Mouse (Mus musculus) intestine, embryonic 16.5 days (tissue): ENCODE results near the gene Ankrd11. TPM values are rescaled to one million over a fixed set of nuclear protein-coding genes. Genes with fewer than 3 reads are reported as not detected.
A peak's percentile ranks its signal among the peaks of the same experiment; 100 is the strongest.

ENCODE experiments used
- ATAC-seq: fragments of 200-750 bp; cut with Nextera tagmentation; 2 replicates; pipeline ENCODE4 v1.8.0; 2017; ENCODE audit warnings: moderate TSS enrichment, moderate library complexity
- H3K27ac ChIP-seq: fragments of 300-500 bp; sonication (generic); 2 replicates; pipeline ENCODE4 v1.5.1; 2014; ENCODE audit warnings: mild to moderate bottlenecking, low read length
- H3K27me3 ChIP-seq: fragments of 300-500 bp; sonication (generic); replicated peaks from 2 replicates; pipeline ENCODE4 v1.6.1; 2014; ENCODE audit warnings: low read length, control low read depth, mixed read lengths; ENCODE audit not compliant: control insufficient read depth, insufficient read depth
- H3K36me3 ChIP-seq: fragments of 300-500 bp; sonication (generic); 2 replicates; pipeline ENCODE4 v1.6.1; 2014; ENCODE audit warnings: low read length, control low read depth; ENCODE audit not compliant: control insufficient read depth, insufficient read depth
- H3K4me1 ChIP-seq: fragments of 300-500 bp; sonication (generic); 2 replicates; pipeline ENCODE4 v1.6.1; 2014; ENCODE audit warnings: low read length, control low read depth, mixed read lengths; ENCODE audit not compliant: control insufficient read depth, insufficient read depth
- H3K4me2 ChIP-seq: fragments of 300-500 bp; sonication (generic); 2 replicates; pipeline ENCODE4 v1.6.1; 2014; ENCODE audit warnings: low read depth, low read length, control low read depth
- H3K4me3 ChIP-seq: fragments of 300-500 bp; sonication (generic); 2 replicates; pipeline ENCODE4 v1.5.1; 2014; ENCODE audit warnings: mild to moderate bottlenecking, low read length
- H3K9ac ChIP-seq: fragments of 300-500 bp; sonication (generic); 2 replicates; pipeline ENCODE4 v1.6.1; 2014; ENCODE audit warnings: low read depth, low read length
- H3K9me3 ChIP-seq: fragments of 300-500 bp; sonication (generic); 2 replicates; pipeline ENCODE4 v1.6.1; 2016; ENCODE audit warnings: low read length, control low read depth; ENCODE audit not compliant: control insufficient read depth
- WGBS: fragments of 180-500 bp; shearing (Covaris S2); extraction: QIAGEN DNeasy Blood & Tissue Kit; methylation state at CpG from one replicate; pipeline ENCODE4 v1.1.7; 2014; 5-methylcytosine and 5-hydroxymethylcytosine counted together
- polyA plus RNA-seq: library from polyadenylated mRNA; unstranded; fragments of >200 nt; fragmentation: Nextera tagmentation; extraction: Ambion mirVana; gene quantifications from 2 replicates; pipeline ENCODE4 v1.2.1, GENCODE M21; 2015

The Ankrd11 gene
- polyA plus RNA-seq, 1 experiment from 2014 or later = 19.5 TPM

- no peaks in the 10 kb centered on the region for H3K36me3 ChIP-seq
- no peaks in the 10 kb centered on the region for H3K9me3 ChIP-seq
- no peaks in the 10 kb centered on the region for H3K27me3 ChIP-seq
- WGBS = 69% methylated on average over 4 of the region's 4 CpGs
- peaks cover 24% of the 10 kb centered on the region for H3K4me1 ChIP-seq
- no peak overlapping the region for H3K9ac ChIP-seq
- ATAC-seq = no peak
- H3K4me3 ChIP-seq = no peak overlapping the region
- H3K27ac ChIP-seq = no peak overlapping the region
- no peak overlapping the region for H3K4me2 ChIP-seq
Measured at GRCm38 (mm10) chr8:122997963-122998362, 44.1 kb downstream of the Ankrd11 start.

GRCm38 (mm10) chr8:122993740-122994139, 48.3 kb downstream of the Ankrd11 start:
- Histone ChIP-seq H3K4me3 (no peak overlapping the region), H3K36me3 (no peaks in the 10 kb centered on the region), H3K4me1 (peaks cover 47% of the 10 kb centered on the region), H3K27ac (0 out of 2 replicates have a peak overlapping the region, but pooled peaks have one; percentile 6), H3K4me2 (no peak overlapping the region), H3K9me3 (no peaks in the 10 kb centered on the region), H3K9ac (no peak overlapping the region), H3K27me3 (no peaks in the 10 kb centered on the region)
- 46% methylated on average over 5 of the region's 5 CpGs for WGBS
- peak; percentile 29; the same call in 1 of the 2 replicates for ATAC-seq

GRCm38 (mm10) chr8:122993031-122993430, 49.0 kb downstream of the Ankrd11 start:
- no peaks in the 10 kb centered on the region for H3K36me3 ChIP-seq
- H3K4me1 ChIP-seq = peaks cover 49% of the 10 kb centered on the region
- no peaks in the 10 kb centered on the region for H3K27me3 ChIP-seq
- H3K27ac ChIP-seq = peak overlapping the region; percentile 65
- no peak overlapping the region for H3K4me3 ChIP-seq
- ATAC-seq = no peak
- no peak overlapping the region for H3K4me2 ChIP-seq
- no peaks in the 10 kb centered on the region for H3K9me3 ChIP-seq
- H3K9ac ChIP-seq = no peak overlapping the region
- 70% methylated on average over 3 of the region's 3 CpGs for WGBS

- Histone ChIP-seq H3K4me2 (no peak overlapping the region), H3K27ac (no peak overlapping the region), H3K4me3 (no peak overlapping the region), H3K9ac (no peak overlapping the region), H3K9me3 (no peaks in the 10 kb centered on the region), H3K27me3 (no peaks in the 10 kb centered on the region), H3K36me3 (no peaks in the 10 kb centered on the region), H3K4me1 (peaks cover 53% of the 10 kb centered on the region)
- no peak for ATAC-seq
- WGBS = 41% methylated on average over 2 of the region's 2 CpGs
Measured at GRCm38 (mm10) chr8:122992296-122992695, 49.8 kb downstream of the Ankrd11 start.

- Histone ChIP-seq H3K9me3 (no peaks in the 10 kb centered on the region), H3K27me3 (no peaks in the 10 kb centered on the region), H3K4me3 (no peak overlapping the region), H3K27ac (peak overlapping the region; percentile 26; the same call in 1 of the 2 replicates), H3K36me3 (no peaks in the 10 kb centered on the region), H3K4me2 (no peak overlapping the region), H3K9ac (no peak overlapping the region), H3K4me1 (peaks cover 62% of the 10 kb centered on the region)
- 79% methylated on average over 5 of the region's 5 CpGs for WGBS
- ATAC-seq = no peak
Measured at GRCm38 (mm10) chr8:122991368-122991767, 50.7 kb downstream of the Ankrd11 start.

- Histone ChIP-seq H3K36me3 (no peaks in the 10 kb centered on the region), H3K27me3 (no peaks in the 10 kb centered on the region), H3K27ac (peak overlapping the region; percentile 92), H3K4me1 (peaks cover 68% of the 10 kb centered on the region), H3K4me3 (no peak overlapping the region), H3K9me3 (no peaks in the 10 kb centered on the region), H3K4me2 (no peak overlapping the region), H3K9ac (no peak overlapping the region)
- 74% methylated on average over 2 of the region's 2 CpGs for WGBS
- no peak for ATAC-seq
Measured at GRCm38 (mm10) chr8:122989976-122990375, 52.1 kb downstream of the Ankrd11 start.

GRCm38 (mm10) chr8:122988955-122989354, 53.1 kb downstream of the Ankrd11 start:
- Histone ChIP-seq H3K36me3 (no peaks in the 10 kb centered on the region), H3K27me3 (no peaks in the 10 kb centered on the region), H3K9ac (no peak overlapping the region), H3K27ac (peak overlapping the region; percentile 86), H3K4me1 (peaks cover 59% of the 10 kb centered on the region), H3K4me2 (0 out of 2 replicates have a peak overlapping the region, but pooled peaks have one; percentile 20), H3K4me3 (no peak overlapping the region), H3K9me3 (no peaks in the 10 kb centered on the region)
- ATAC-seq = peak; percentile 98
- 53% methylated on average over 3 of the region's 3 CpGs for WGBS

- peak overlapping the region; percentile 52 for H3K27ac ChIP-seq
- H3K4me2 ChIP-seq = no peak overlapping the region
- no peaks in the 10 kb centered on the region for H3K27me3 ChIP-seq
- no peaks in the 10 kb centered on the region for H3K36me3 ChIP-seq
- no peak for ATAC-seq
- H3K9ac ChIP-seq = no peak overlapping the region
- peaks cover 51% of the 10 kb centered on the region for H3K4me1 ChIP-seq
- no peaks in the 10 kb centered on the region for H3K9me3 ChIP-seq
- WGBS = 38% methylated on average over 2 of the region's 2 CpGs
- H3K4me3 ChIP-seq = no peak overlapping the region
Measured at GRCm38 (mm10) chr8:122987255-122987654, 54.8 kb downstream of the Ankrd11 start.

- Histone ChIP-seq H3K4me1 (peaks cover 50% of the 10 kb centered on the region), H3K9me3 (no peaks in the 10 kb centered on the region), H3K9ac (no peak overlapping the region), H3K36me3 (no peaks in the 10 kb centered on the region), H3K27ac (peak overlapping the region; percentile 51; the same call in 1 of the 2 replicates), H3K4me2 (peak overlapping the region; percentile 19; the same call in 1 of the 2 replicates), H3K4me3 (no peak overlapping the region), H3K27me3 (no peaks in the 10 kb centered on the region)
- WGBS = 62% methylated on average over 8 of the region's 8 CpGs
- ATAC-seq = no peak
Measured at GRCm38 (mm10) chr8:122986501-122987184, 55.4 kb downstream of the Ankrd11 start.
